Mouse (Mus musculus): Measurements from ENCODE around the gene Zfp953.
A peak's percentile ranks its signal among the peaks of the same experiment; 100 is the strongest.
"Not testable (repeated sequence)": the region's sequence is repeated elsewhere in the genome, so short reads cannot be mapped to it uniquely, and the experiment has no call there.

Gene Zfp953

DNA sequence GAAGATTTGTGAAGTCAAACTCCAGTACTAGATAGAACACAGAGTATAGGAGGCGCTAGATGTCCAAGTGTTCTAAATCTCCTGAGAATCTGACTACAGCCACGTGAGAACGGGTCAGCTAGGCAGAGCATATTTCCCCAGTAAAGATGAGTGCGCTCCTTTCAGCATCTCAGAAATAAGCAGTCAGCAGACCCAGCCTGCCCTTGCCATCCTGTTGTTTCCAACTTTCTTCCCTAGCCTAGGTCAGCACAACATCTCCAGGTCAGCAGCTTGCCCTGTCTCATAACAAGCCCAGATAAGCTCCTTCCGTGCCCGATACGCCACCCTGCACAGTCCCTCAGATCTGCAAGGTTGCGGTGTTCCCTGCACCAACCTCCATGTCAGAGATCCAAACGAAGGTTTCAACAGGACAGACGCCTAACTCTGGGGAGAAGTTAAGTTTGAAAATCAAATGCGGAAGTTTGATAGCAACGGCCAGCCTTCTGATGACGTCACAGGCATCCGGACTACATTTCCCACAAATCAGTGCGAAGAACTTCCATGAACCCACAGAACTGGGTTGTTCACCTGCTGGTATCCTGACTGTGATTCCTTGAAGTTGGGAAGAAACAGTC is at the start of gene Zfp953, which contains the start of gene Gm28044:
Gene Zfp953 (minus strand): TSS at position 475 of the 614 bp plus-strand sequence.
Gene Gm28044 (minus strand): TSS at position 406 of the 614 bp plus-strand sequence.
- peak; percentile 94 for DNase-seq

DNA sequence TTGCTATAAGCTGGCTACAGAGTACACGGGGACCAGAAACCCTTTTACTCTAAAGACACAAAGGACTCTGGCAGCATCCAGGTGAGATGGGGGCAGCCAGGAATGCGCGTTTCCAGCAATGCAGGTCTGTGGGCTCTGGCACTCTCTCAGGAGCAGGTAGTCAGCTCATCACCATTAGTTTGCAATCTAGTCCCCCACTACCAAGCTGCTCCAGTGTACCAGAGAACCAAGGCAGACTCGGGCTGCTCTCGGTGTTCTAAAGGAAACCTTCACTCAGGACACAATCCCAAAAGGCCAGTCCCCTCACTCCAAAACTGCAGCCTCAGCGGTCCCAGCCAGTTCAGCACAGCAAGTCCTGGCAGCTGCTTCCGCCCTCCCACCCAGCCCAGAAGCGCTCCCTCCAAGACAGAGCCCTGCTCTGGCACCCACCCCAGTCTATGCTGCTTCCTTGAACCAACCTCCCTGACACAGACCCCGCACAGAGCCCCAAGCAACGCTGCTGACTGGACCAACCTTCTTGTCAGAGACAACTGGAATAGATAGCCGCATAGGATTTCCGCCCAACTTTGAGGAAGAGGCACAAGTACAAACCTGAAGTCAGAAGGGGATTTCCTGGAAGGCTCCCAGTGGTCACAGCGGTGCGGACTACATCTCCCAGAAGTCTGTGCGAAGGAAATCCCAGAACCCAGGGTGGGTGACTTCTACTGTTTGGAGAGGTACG is 38.9 kb upstream of the Zfp953 start, which contains the start of gene Zfp429:
Gene Zfp429 (minus strand): TSS at position 637 of the 721 bp plus-strand sequence.
- peak; percentile 82 for DNase-seq

DNA sequence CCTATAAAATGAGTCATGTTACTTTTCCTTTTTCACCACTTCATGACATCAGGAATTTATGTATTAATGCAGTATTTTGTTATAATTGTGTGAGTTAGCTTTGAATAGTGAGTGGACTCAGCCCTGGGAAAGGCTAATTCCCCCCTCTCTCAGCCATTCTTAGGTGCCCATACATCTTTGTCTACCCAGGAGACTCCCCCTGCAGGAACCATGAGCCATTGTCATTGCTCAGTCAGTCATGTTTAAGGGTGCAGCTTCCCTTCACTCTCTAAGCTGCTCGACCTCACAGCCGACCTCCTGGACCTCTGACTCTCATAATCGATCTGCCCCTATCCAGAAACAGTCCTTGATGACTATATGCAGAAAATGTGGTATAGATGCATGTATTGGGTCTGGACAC is 15.8 kb upstream of the Zfp953 start:
- DNase-seq, result not testable (repeated sequence)

DNA sequence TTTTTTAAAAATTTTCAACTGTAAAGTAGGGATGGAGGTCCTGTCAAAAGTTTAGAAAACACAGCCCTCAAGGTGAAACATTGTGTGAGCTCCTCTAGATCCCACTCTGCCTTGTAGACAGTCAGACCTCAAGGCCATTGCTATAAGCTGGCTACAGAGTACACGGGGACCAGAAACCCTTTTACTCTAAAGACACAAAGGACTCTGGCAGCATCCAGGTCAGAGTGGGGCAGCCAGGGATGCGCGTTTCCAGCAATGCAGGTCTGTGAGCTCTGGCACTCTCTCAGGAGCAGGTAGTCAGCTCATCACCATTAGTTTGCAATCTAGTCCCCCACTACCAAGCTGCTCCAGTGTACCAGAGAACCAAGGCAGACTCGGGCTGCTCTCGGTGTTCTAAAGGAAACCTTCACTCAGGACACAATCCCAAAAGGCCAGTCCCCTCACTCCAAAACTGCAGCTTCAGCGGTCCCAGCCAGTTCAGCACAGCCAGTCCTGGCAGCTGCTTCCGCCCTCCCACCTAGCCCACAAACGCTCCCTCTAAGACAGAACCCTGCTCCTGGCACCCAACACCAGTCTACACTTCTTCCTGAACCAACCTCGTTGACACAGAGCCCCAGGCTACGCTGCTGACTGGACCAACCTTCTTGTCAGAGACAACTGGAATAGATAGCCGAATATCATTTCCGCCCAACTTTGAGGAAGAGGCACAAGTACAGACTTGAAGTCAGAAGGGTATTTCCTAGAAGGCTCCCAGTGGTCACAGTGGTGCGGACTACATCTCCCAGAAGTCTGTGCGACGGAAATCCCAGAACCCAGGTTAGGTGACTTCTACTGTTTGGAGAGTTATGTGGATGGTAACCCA is 14.9 kb upstream of the Zfp953 start, which contains the start of the genes Gm28041 and Zfp456:
Gene Gm28041 (minus strand): TSS at position 684 of the 862 bp plus-strand sequence.
Gene Zfp456 (minus strand): TSS at position 761 of the 862 bp plus-strand sequence.
- peak; percentile 79 for DNase-seq

DNA sequence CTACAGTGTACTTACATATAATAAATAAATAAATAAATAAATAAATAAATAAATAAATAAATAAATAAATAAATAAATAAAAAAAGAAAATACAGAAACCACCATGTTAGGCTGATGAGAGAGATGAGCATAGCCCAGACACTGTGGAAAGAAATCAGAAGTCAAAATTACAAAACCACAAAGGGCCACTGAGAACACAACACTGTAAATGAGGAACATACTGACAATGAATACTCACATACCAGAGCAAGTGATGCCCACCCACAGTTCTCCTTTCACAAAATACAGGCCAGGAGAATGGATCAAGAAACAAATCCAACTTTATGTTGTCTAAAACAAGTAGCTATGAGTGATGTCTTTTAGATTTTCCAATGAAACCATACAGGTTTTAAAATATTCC is 8.6 kb downstream of the Zfp953 start:
- DNase-seq, result no peak

DNA sequence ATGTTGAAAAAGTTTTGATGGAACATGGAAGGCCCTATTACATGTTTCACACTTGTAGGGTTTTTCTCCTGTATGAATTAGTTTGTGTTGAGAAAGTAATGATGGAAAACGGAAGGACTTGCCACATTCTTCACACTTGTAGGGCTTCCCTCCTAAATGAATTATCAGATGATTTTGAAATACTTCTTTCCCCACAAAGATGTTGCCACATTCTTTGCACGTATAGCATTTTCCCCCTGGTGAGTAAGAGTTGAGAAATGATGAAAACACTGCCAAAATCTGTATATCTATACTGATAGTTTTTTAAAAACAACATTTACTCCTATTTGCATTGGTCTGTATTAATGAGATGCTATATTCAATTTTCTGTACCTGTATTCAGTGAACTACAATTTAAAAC is 17.0 kb downstream of the Zfp953 start:
- DNase-seq, result no peak

DNA sequence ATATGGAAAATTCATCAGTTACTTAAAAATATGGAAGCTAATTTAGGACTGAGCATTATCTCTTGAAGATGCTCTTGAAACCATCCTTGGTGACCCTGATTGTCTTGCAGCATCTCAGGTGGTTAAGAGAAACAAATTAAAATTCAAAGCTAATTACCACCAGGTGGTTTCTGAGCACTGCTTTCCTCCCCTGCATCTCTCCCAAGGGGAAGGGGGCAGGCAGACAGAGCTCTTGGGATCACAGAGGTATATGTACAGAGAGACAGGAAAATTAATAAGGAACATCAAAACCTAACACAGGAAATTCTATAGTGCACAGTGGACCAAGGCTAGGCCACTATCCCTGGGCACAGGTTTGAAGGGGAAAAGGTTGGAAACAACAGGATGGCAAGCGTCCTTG is 27.5 kb downstream of the Zfp953 start:
- no peak for DNase-seq

DNA sequence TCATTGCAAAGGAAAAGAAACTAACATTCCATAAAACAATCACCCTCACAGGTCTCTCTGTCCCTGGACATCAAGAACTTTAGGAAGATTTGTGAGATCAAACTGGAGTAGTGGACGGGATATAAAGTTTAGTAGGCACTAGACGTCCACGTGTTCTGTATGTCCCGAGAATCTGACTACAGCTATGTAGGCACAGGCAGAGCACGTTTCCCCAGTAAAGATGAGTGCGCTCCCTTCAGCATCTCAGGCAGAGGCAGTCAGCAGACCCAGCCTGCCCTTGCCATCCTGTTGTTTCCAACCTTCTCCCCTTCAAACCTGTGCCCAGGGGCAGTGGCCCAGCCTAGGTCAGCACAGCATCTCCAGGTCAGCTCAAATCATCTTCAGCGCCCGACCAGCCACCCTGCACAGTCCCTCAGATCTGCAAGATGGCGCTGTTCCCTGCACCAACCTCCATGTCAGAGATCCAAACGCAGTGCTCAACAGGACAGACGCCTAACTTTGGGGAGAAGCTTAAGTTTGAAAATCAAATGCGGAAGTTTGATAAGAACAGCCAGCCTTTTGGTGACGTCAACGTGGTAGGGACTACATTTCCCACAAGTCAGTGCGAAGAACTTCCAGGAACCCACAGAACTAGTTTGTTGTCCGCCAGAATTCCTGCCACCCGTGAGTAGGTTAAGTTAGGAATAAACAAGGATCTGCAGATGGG is 28.2 kb downstream of the Zfp953 start, which contains the start of gene Zfp595:
Gene Zfp595 (minus strand): TSS at position 552 of the 706 bp plus-strand sequence.
- peak; percentile 94 for DNase-seq

DNA sequence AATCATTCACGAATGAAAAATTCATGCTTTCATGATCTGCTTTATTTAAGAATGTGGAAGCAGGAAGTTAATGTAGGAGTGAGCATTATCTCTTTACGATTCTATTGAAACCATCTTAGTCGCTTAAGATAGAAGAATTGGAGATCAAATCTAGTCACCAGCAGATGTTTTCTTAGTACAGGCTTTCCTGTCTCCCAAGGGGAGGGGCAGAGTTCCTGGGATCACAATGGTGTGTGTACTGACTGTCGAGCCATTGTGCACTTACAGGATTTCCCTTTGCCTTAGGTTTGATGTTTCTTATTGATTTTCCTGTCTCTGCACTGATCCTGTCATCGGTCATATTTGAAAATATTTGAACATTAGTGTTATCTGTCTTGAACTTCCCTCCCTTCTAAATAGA is 53.7 kb downstream of the Zfp953 start:
- peak; percentile 17 for DNase-seq

DNA sequence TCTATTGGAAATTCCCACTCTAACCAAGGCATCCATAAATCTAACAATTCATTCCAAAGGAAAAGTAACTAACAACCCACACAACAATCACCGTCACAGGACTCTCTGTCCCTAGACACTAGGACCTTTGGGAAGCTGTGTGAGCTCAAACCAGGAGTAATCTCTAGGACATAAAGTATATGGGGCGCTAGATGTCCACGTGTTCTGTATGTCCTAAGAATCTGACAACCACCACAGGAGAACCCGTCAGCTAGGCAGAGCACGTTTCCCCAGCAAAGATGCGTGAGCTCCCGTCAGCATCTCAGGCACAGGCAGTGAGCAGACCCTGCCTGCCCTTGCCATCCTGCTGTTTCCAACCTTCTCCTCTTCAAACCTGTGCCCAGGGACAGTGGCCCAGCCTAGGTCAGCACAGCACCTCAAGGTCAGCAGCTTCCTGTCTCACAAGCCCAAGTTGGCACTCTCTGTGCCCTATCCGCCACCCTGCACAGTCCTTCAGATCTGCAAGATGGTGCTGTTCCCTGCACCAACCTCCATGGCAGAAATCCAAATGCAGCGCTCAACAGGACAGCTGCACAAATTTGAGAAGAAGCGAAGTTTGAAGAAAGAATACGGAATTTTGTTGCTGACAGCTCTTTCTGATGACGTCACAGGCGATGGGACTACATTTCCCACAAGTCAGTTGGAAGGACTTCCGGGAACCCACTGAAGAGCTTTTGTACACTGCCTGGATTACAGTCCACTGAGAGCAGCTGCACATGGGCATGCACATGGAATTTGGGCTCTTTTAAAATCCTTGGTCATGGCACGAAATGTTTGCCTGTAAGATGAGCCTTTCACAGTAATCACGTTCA is 54.4 kb downstream of the Zfp953 start, which contains the start of gene Zfp457:
Gene Zfp457 (minus strand): TSS at position 664 of the 851 bp plus-strand sequence.
- peak; percentile 92 for DNase-seq

Data from lung, postnatal 10 days (tissue).